In the genomic region with DNA sequence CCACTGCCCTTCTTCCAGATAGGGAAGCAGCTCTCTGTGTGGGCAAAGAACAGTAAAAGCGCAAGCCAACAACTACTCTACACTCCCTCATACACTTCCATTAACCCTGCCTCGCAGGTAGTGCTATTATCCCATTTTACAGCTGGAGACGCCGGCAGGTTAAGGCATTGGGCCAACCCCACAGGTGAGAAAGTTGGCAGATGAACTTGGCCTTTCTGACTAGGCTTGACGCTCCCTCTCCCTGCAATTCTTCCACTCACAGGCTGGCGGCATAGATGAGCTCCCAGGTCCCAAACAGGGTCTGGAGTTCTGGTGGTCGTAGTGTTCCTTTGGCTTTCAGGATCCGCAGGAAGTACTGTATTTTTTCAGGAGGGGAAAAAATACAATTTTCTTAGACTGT, we compare ENCODE assay signal across 8 mouse cellular contexts. TPM values are rescaled to one million over a fixed set of nuclear protein-coding genes. Genes with fewer than 3 reads are reported as not detected.
A peak's percentile ranks its signal among the peaks of the same experiment; 100 is the strongest.
DNase-seq lines count a peak whose midpoint lies in the region; ATAC-seq and TF ChIP-seq lines count a peak whose summit lies in the region.

No protein-coding gene starts in this region.

- H3K9ac ChIP-seq in heart, embryonic 13.5 days, result peak overlapping the region; percentile 84
- H3K9ac ChIP-seq in forebrain, embryonic 15.5 days (replicated peaks), result peak overlapping the region; percentile 42
- peak overlapping the region; percentile 74 for H3K9ac ChIP-seq in limb, embryonic 13.5 days
- no peak overlapping the region for H3K9ac ChIP-seq in neural tube, embryonic 15.5 days (replicated peaks)

- H3K36me3 ChIP-seq in heart, embryonic 13.5 days, result peaks cover 24% of the 10 kb centered on the region
- H3K36me3 ChIP-seq in G1E (replicated peaks), result peaks cover 40% of the 10 kb centered on the region
- H3K36me3 ChIP-seq in forebrain, embryonic 15.5 days, result no peaks in the 10 kb centered on the region
- peaks cover 26% of the 10 kb centered on the region for H3K36me3 ChIP-seq in limb, embryonic 13.5 days
- H3K36me3 ChIP-seq in neural tube, embryonic 15.5 days, result no peaks in the 10 kb centered on the region

- peak overlapping the region; percentile 66 for H3K4me3 ChIP-seq in heart, embryonic 13.5 days
- peak overlapping the region; percentile 88 for H3K4me3 ChIP-seq in G1E (ENCODE audit: low read depth, low read length)
- peak overlapping the region; percentile 49 for H3K4me3 ChIP-seq in forebrain, embryonic 15.5 days
- peak overlapping the region; percentile 65 for H3K4me3 ChIP-seq in limb, embryonic 13.5 days
- peak overlapping the region; percentile 51 for H3K4me3 ChIP-seq in neural tube, embryonic 15.5 days (replicated peaks)

- intact Hi-C loops in heart, postnatal 36 days (cut with DNase I), result loop anchor here (2.0 kb wide), 1 partner anchor 24 kb away; a partner anchor contains a TSS

- H3K4me2 ChIP-seq in heart, embryonic 13.5 days, result peak overlapping the region; percentile 80
- peak overlapping the region; percentile 71 for H3K4me2 ChIP-seq in forebrain, embryonic 15.5 days (replicated peaks)
- H3K4me2 ChIP-seq in limb, embryonic 13.5 days (replicated peaks), result peak overlapping the region; percentile 79
- H3K4me2 ChIP-seq in neural tube, embryonic 15.5 days, result peak overlapping the region; percentile 85

- peak overlapping the region; percentile 66; the same call in 1 of the 2 replicates for H3K27ac ChIP-seq in heart, embryonic 13.5 days (replicated peaks)
- no peak overlapping the region for H3K27ac ChIP-seq in forebrain, embryonic 15.5 days (replicated peaks)
- H3K27ac ChIP-seq in limb, embryonic 13.5 days, result no peak overlapping the region
- no peak overlapping the region for H3K27ac ChIP-seq in neural tube, embryonic 15.5 days (replicated peaks)

- H3K4me1 ChIP-seq in heart, embryonic 13.5 days, result peaks cover 56% of the 10 kb centered on the region
- H3K4me1 ChIP-seq in G1E (ENCODE audit: insufficient read depth, low read depth, low read length), result peaks cover 68% of the 10 kb centered on the region
- H3K4me1 ChIP-seq in forebrain, embryonic 15.5 days, result peaks cover 41% of the 10 kb centered on the region
- peaks cover 40% of the 10 kb centered on the region for H3K4me1 ChIP-seq in limb, embryonic 13.5 days
- H3K4me1 ChIP-seq in neural tube, embryonic 15.5 days, result peaks cover 35% of the 10 kb centered on the region

- WGBS in heart, embryonic 13.5 days, result 12% methylated on average over 8 of the region's 8 CpGs
- 13% methylated on average over 8 of the region's 8 CpGs for WGBS in forebrain, embryonic 15.5 days
- WGBS in limb, embryonic 13.5 days, result 12% methylated on average over 8 of the region's 8 CpGs
- 10% methylated on average over 7 of the region's 8 CpGs for WGBS in neural tube, embryonic 15.5 days

- no peaks in the 10 kb centered on the region for H3K27me3 ChIP-seq in heart, embryonic 13.5 days (replicated peaks)
- H3K27me3 ChIP-seq in G1E (ENCODE audit: insufficient read depth, low read length), result peaks cover 11% of the 10 kb centered on the region
- no peaks in the 10 kb centered on the region for H3K27me3 ChIP-seq in forebrain, embryonic 15.5 days
- H3K27me3 ChIP-seq in limb, embryonic 13.5 days, result no peaks in the 10 kb centered on the region
- H3K27me3 ChIP-seq in neural tube, embryonic 15.5 days (replicated peaks), result no peaks in the 10 kb centered on the region

- no peak for ATAC-seq in heart, embryonic 13.5 days (ENCODE audit: extremely low read depth, insufficient number of reproducible peaks, low FRiP score, low TSS enrichment)
- peak; percentile 34; the same call in 1 of the 2 replicates for ATAC-seq in G1E (ENCODE audit: extremely low read depth, insufficient number of reproducible peaks, low FRiP score, poor library complexity, severe bottlenecking)
- peak; percentile 20; the same call in 1 of the 2 replicates for ATAC-seq in forebrain, embryonic 15.5 days (replicated peaks)
- peak; percentile 54; the same call in 1 of the 2 replicates for ATAC-seq in limb, embryonic 13.5 days (ENCODE audit: low FRiP score, low read depth)
- no peak for ATAC-seq in neural tube, embryonic 15.5 days (ENCODE audit: low FRiP score)

- peak; percentile 11; the same call in 1 of the 2 replicates for TF ChIP-seq CTCF in G1E (IDR thresholded peaks at IDR 0.05; ENCODE audit: low read depth, low read length)

- no peaks in the 10 kb centered on the region for H3K9me3 ChIP-seq in heart, embryonic 13.5 days
- H3K9me3 ChIP-seq in G1E (replicated peaks), result no peaks in the 10 kb centered on the region
- no peaks in the 10 kb centered on the region for H3K9me3 ChIP-seq in forebrain, embryonic 15.5 days
- no peaks in the 10 kb centered on the region for H3K9me3 ChIP-seq in limb, embryonic 13.5 days
- H3K9me3 ChIP-seq in neural tube, embryonic 15.5 days (replicated peaks), result no peaks in the 10 kb centered on the region

- no peak for DNase-seq in heart, postnatal 36 days
- DNase-seq in G1E (ENCODE audit: low spot score), result peak; percentile 71
- DNase-seq in gastrocnemius, postnatal 4 days (ENCODE audit: low spot score in 2 of 2), result no peak
- DNase-seq in urinary bladder, postnatal 25 days (ENCODE audit: low spot score), result no peak

RNA-seq across cellular contexts. Expression of a gene that starts 0.5 kb away (rescaled TPM):
- polyA plus RNA-seq in heart, embryonic 13.5 days (2015; fragmentation: Nextera tagmentation; extraction: Ambion mirVana), result 32.0 and 40.3 TPM in 2 replicates
- under 1 TPM; 0.39 to 0.62 TPM for total RNA-seq in heart, postnatal 36 days (2021)
- 23.4 and 71.2 TPM in 2 replicates for total RNA-seq in G1E (2014; fragmentation: Nextera tagmentation)
- 29.0 and 32.4 TPM in 2 replicates for total RNA-seq in G1E (2017)
- polyA plus RNA-seq in G1E (2012), result 16.4 and 21.8 TPM in 2 replicates
- polyA plus RNA-seq in forebrain, embryonic 15.5 days (2015; fragmentation: Nextera tagmentation; extraction: Ambion mirVana), result 17.5 and 25.3 TPM in 2 replicates
- 43.8 and 47.3 TPM in 2 replicates for polyA plus RNA-seq in limb, embryonic 13.5 days (2015; fragmentation: Nextera tagmentation; extraction: Ambion mirVana)
- polyA plus RNA-seq in neural tube, embryonic 15.5 days (2015; fragmentation: Nextera tagmentation; extraction: Ambion mirVana), result 5.9 and 15.4 TPM in 2 replicates
- 1 to 10 TPM; 7.9 to 8.9 TPM for total RNA-seq in gastrocnemius, postnatal 4 days (2021)

RNA-seq across cellular contexts. Expression of a gene that starts 6.3 kb away (rescaled TPM):
- 70.9 and 77.6 TPM in 2 replicates for polyA plus RNA-seq in heart, embryonic 13.5 days (2015; fragmentation: Nextera tagmentation; extraction: Ambion mirVana)
- total RNA-seq in heart, postnatal 36 days (2021), result 10 to 100 TPM; 25.3 to 29.8 TPM
- 18.8 and 25.2 TPM in 2 replicates for total RNA-seq in G1E (2014; fragmentation: Nextera tagmentation)
- 28.3 and 28.6 TPM in 2 replicates for total RNA-seq in G1E (2017)
- 72.0 and 82.4 TPM in 2 replicates for polyA plus RNA-seq in G1E (2012)
- 61.0 and 61.8 TPM in 2 replicates for polyA plus RNA-seq in forebrain, embryonic 15.5 days (2015; fragmentation: Nextera tagmentation; extraction: Ambion mirVana)
- polyA plus RNA-seq in limb, embryonic 13.5 days (2015; fragmentation: Nextera tagmentation; extraction: Ambion mirVana), result 71.6 and 74.3 TPM in 2 replicates
- 88.9 and 89.8 TPM in 2 replicates for polyA plus RNA-seq in neural tube, embryonic 15.5 days (2015; fragmentation: Nextera tagmentation; extraction: Ambion mirVana)
- total RNA-seq in gastrocnemius, postnatal 4 days (2021), result 10 to 100 TPM; 23.3 to 28.6 TPM

RNA-seq across cellular contexts. Expression of a gene that starts 7.8 kb away (rescaled TPM):
- 1.8 and 2.0 TPM in 2 replicates for polyA plus RNA-seq in heart, embryonic 13.5 days (2015; fragmentation: Nextera tagmentation; extraction: Ambion mirVana)
- total RNA-seq in heart, postnatal 36 days (2021), result under 1 TPM in 1 of 2 experiments, not detected in 1; 0.22 TPM
- not detected in 2 replicates for total RNA-seq in G1E (2014; fragmentation: Nextera tagmentation)
- total RNA-seq in G1E (2017), result 0.11 and 0.12 TPM in 2 replicates
- not detected in 2 replicates for polyA plus RNA-seq in G1E (2012)
- polyA plus RNA-seq in forebrain, embryonic 15.5 days (2015; fragmentation: Nextera tagmentation; extraction: Ambion mirVana), result 0.19 and 0.41 TPM in 2 replicates
- 2.3 and 3.3 TPM in 2 replicates for polyA plus RNA-seq in limb, embryonic 13.5 days (2015; fragmentation: Nextera tagmentation; extraction: Ambion mirVana)
- 0.17 and 1.3 TPM in 2 replicates for polyA plus RNA-seq in neural tube, embryonic 15.5 days (2015; fragmentation: Nextera tagmentation; extraction: Ambion mirVana)
- 1 to 10 TPM; 1.2 to 3.1 TPM for total RNA-seq in gastrocnemius, postnatal 4 days (2021)

RNA-seq across cellular contexts. Expression of a gene that starts 15.4 kb away (rescaled TPM):
- not detected in 2 replicates for polyA plus RNA-seq in heart, embryonic 13.5 days (2015; fragmentation: Nextera tagmentation; extraction: Ambion mirVana)
- total RNA-seq in heart, postnatal 36 days (2021), result not detected
- total RNA-seq in G1E (2014; fragmentation: Nextera tagmentation), result not detected in 2 replicates
- total RNA-seq in G1E (2017), result not detected in 2 replicates
- not detected in 2 replicates for polyA plus RNA-seq in G1E (2012)
- polyA plus RNA-seq in forebrain, embryonic 15.5 days (2015; fragmentation: Nextera tagmentation; extraction: Ambion mirVana), result not detected in 2 replicates
- not detected in 2 replicates for polyA plus RNA-seq in limb, embryonic 13.5 days (2015; fragmentation: Nextera tagmentation; extraction: Ambion mirVana)
- polyA plus RNA-seq in neural tube, embryonic 15.5 days (2015; fragmentation: Nextera tagmentation; extraction: Ambion mirVana), result 1.9 TPM in 1 of 2 replicates, not detected in the other
- not detected for total RNA-seq in gastrocnemius, postnatal 4 days (2021)

RNA-seq across cellular contexts. Expression of a gene that starts 24.6 kb away (rescaled TPM):
- polyA plus RNA-seq in heart, embryonic 13.5 days (2015; fragmentation: Nextera tagmentation; extraction: Ambion mirVana), result 143 and 157 TPM in 2 replicates
- 10 to 100 TPM; 29.1 to 29.2 TPM for total RNA-seq in heart, postnatal 36 days (2021)
- total RNA-seq in G1E (2014; fragmentation: Nextera tagmentation) (not detected in 2 replicates), G1E (2017) (0.27 TPM in 1 of 2 replicates, not detected in the other)
- not detected in 2 replicates for polyA plus RNA-seq in G1E (2012)
- 9.7 and 9.8 TPM in 2 replicates for polyA plus RNA-seq in forebrain, embryonic 15.5 days (2015; fragmentation: Nextera tagmentation; extraction: Ambion mirVana)
- 370 and 372 TPM in 2 replicates for polyA plus RNA-seq in limb, embryonic 13.5 days (2015; fragmentation: Nextera tagmentation; extraction: Ambion mirVana)
- polyA plus RNA-seq in neural tube, embryonic 15.5 days (2015; fragmentation: Nextera tagmentation; extraction: Ambion mirVana), result 51.4 and 85.4 TPM in 2 replicates
- total RNA-seq in gastrocnemius, postnatal 4 days (2021), result 1,000 to 10,000 TPM; 9,033 to 9,337 TPM

Comparison
In these comparisons a context has a peak if more than half of its experiments do, and no peak if none do; other contexts are left out.
1. ATAC-seq: peak in G1E (single experiment), forebrain, embryonic 15.5 days (single experiment) and limb, embryonic 13.5 days (single experiment); none in heart, embryonic 13.5 days (single experiment) and neural tube, embryonic 15.5 days (single experiment).
2. Peak in every context shown above with its lines, with median percentiles within 50 percentile points of each other: H3K4me2 ChIP-seq and H3K4me3 ChIP-seq.